Mouse (Mus musculus) embryonic fibroblast, embryonic 13.5 days (primary cell): ENCODE results near the gene Stxbp1. TPM values are rescaled to one million over a fixed set of nuclear protein-coding genes. Genes with fewer than 3 reads are reported as not detected.

Experiments used
- H3K27ac ChIP-seq: 2 replicates; pipeline ENCODE4 v1.5.1; 2012; ENCODE audit warnings: low read length, control low read depth, inconsistent platforms; ENCODE audit not compliant: insufficient read depth
- H3K4me1 ChIP-seq: 2 replicates; pipeline ENCODE4 v1.6.1; 2011; ENCODE audit warnings: low read length; ENCODE audit not compliant: control insufficient read depth, insufficient read depth
- H3K4me3 ChIP-seq: 2 replicates; pipeline ENCODE4 v1.5.1; 2011; ENCODE audit warnings: mild to moderate bottlenecking, control low read depth, low read length; ENCODE audit not compliant: insufficient read depth
- CTCF ChIP-seq: IDR thresholded peaks from 2 replicates; pipeline ENCODE4 v1.5.1; 2011; ENCODE audit warnings: mild to moderate bottlenecking, control low read depth, low read length, moderate library complexity, borderline replicate concordance; ENCODE audit not compliant: insufficient read depth
- POLR2A ChIP-seq: IDR thresholded peaks from 2 replicates; pipeline ENCODE4 v1.6.1; 2011; ENCODE audit warnings: low read depth, mild to moderate bottlenecking, control low read depth, low read length, moderate library complexity
- polyA plus RNA-seq: library from polyadenylated mRNA; stranded (reverse); fragments of >200 nt; gene quantifications from 2 replicates; pipeline ENCODE4 v1.2.4, GENCODE M21; 2011; ENCODE audit warnings: low read depth; ENCODE audit not compliant: missing spikeins, insufficient read length

The Stxbp1 gene
- polyA plus RNA-seq, 1 experiment: 33.3 TPM

GRCm38 (mm10) chr2:32874951-32875674 lies 28.1 kb upstream of the Stxbp1 start:
- Histone ChIP-seq H3K4me1 (peaks cover under 1% of the 10 kb centered on the region), H3K27ac (peak overlapping the region; percentile 92), H3K4me3 (peak overlapping the region; percentile 76)
- no peak for TF ChIP-seq CTCF
- peak; percentile 62 for TF ChIP-seq POLR2A

GRCm38 (mm10) chr2:32874070-32874469 lies 27.0 kb upstream of the Stxbp1 start:
- H3K4me3 ChIP-seq: no peak overlapping the region
- TF ChIP-seq CTCF (no peak), POLR2A (peak; percentile 46; the same call in 1 of the 2 replicates)

GRCm38 (mm10) chr2:32870275-32871100 lies 23.4 kb upstream of the Stxbp1 start:
- TF ChIP-seq POLR2A: no peak
- no peak for TF ChIP-seq CTCF
- Histone ChIP-seq H3K4me3 (no peak overlapping the region), H3K27ac (no peak overlapping the region)

More at GRCm38 (mm10) chr2:32874070-32874469, 27.0 kb upstream of the Stxbp1 start:
- H3K4me1 ChIP-seq: peaks cover 2% of the 10 kb centered on the region; the same call in 1 of the 2 replicates
- H3K27ac ChIP-seq: no peak overlapping the region

GRCm38 (mm10) chr2:32869721-32870274 lies 22.8 kb upstream of the Stxbp1 start:
- no peak overlapping the region for H3K4me3 ChIP-seq
- H3K4me1 ChIP-seq: peaks cover 5% of the 10 kb centered on the region; the same call in 1 of the 2 replicates
- H3K27ac ChIP-seq: no peak overlapping the region
- TF ChIP-seq POLR2A (no peak), CTCF (no peak)

More at GRCm38 (mm10) chr2:32870275-32871100, 23.4 kb upstream of the Stxbp1 start:
- H3K4me1 ChIP-seq: peaks cover 5% of the 10 kb centered on the region; the same call in 1 of the 2 replicates

GRCm38 (mm10) chr2:32867354-32867753 lies 20.3 kb upstream of the Stxbp1 start:
- Histone ChIP-seq H3K4me1 (0 out of 2 replicates have a peak, but pooled peaks cover 5% of the 10 kb centered on the region), H3K4me3 (no peak overlapping the region), H3K27ac (peak overlapping the region; percentile 19; the same call in 1 of the 2 replicates)
- TF ChIP-seq POLR2A (no peak), CTCF (no peak)

- no peak overlapping the region for H3K4me3 ChIP-seq
- H3K4me1 ChIP-seq: 0 out of 2 replicates have a peak, but pooled peaks cover 4% of the 10 kb centered on the region
- TF ChIP-seq CTCF (no peak), POLR2A (no peak)
- H3K27ac ChIP-seq: no peak overlapping the region
Measured at GRCm38 (mm10) chr2:32864755-32865154, 17.7 kb upstream of the Stxbp1 start.

- H3K4me1 ChIP-seq: 0 out of 2 replicates have a peak, but pooled peaks cover 3% of the 10 kb centered on the region
- no peak overlapping the region; the same call in 1 of the 2 replicates for H3K27ac ChIP-seq
- H3K4me3 ChIP-seq: no peak overlapping the region
- no peak for TF ChIP-seq POLR2A
- no peak for TF ChIP-seq CTCF
Measured at GRCm38 (mm10) chr2:32863317-32863716, 16.3 kb upstream of the Stxbp1 start.

- Histone ChIP-seq H3K4me1 (no peaks in the 10 kb centered on the region), H3K4me3 (no peak overlapping the region), H3K27ac (no peak overlapping the region)
- no peak for TF ChIP-seq POLR2A
- TF ChIP-seq CTCF: no peak
Measured at GRCm38 (mm10) chr2:32860799-32861198, 13.8 kb upstream of the Stxbp1 start.

GRCm38 (mm10) chr2:32859622-32860012 lies 12.6 kb upstream of the Stxbp1 start:
- no peaks in the 10 kb centered on the region for H3K4me1 ChIP-seq
- TF ChIP-seq CTCF: no peak
- TF ChIP-seq POLR2A: no peak
- H3K4me3 ChIP-seq: no peak overlapping the region
- no peak overlapping the region for H3K27ac ChIP-seq

- no peak overlapping the region for H3K4me3 ChIP-seq
- TF ChIP-seq POLR2A: no peak
- TF ChIP-seq CTCF: peak; percentile 92
- H3K27ac ChIP-seq: no peak overlapping the region
- H3K4me1 ChIP-seq: no peaks in the 10 kb centered on the region
Measured at GRCm38 (mm10) chr2:32859010-32859621, 12.1 kb upstream of the Stxbp1 start.
